Mouse (Mus musculus): Measurements from ENCODE around the gene Dyrk1a. TPM values are rescaled to one million over a fixed set of nuclear protein-coding genes. Genes with fewer than 3 reads are reported as not detected.

The Dyrk1a gene
- polyA plus RNA-seq, 1 experiment from 2014 or later = 8.6 TPM

- Histone ChIP-seq H3K4me2 (ENCODE audit: low read length) (no peak overlapping the region), H3K27ac (no peak overlapping the region), H3K4me3 (replicated peaks; ENCODE audit: low read depth, low read length) (no peak overlapping the region), H3K4me1 (replicated peaks; ENCODE audit: insufficient read depth, low read length) (no peaks in the 10 kb centered on the region), H3K9me3 (replicated peaks; ENCODE audit: low read length) (no peaks in the 10 kb centered on the region), H3K27me3 (ENCODE audit: insufficient read depth, low read length) (no peaks in the 10 kb centered on the region; the same call in 1 of the 2 replicates), H3K9ac (ENCODE audit: low read depth, low read length) (no peak overlapping the region), H3K36me3 (ENCODE audit: insufficient read depth, low read length) (no peaks in the 10 kb centered on the region)
- no peak for DNase-seq (ENCODE audit: low spot score)
- 69% methylated on average over 9 of the region's 9 CpGs for WGBS
- TF ChIP-seq CTCF (IDR thresholded peaks at IDR 0.05; ENCODE audit: low read depth) = no peak
- ATAC-seq (replicated peaks; ENCODE audit: low FRiP score, low read depth) = no peak
Observed at GRCm38 (mm10) chr16:94745016-94745415, 175.2 kb downstream of the Dyrk1a start.

Other genes with a start within 250 kb of the Dyrk1a start
- 14.0 and 14.9 TPM in 2 replicates for gene Ripply3, start 241.6 kb upstream of the Dyrk1a start, polyA plus RNA-seq (2015; fragmentation: Nextera tagmentation; extraction: Ambion mirVana)
- gene Ttc3, start 199.4 kb upstream of the Dyrk1a start, polyA plus RNA-seq (2015; fragmentation: Nextera tagmentation; extraction: Ambion mirVana) = 152 and 158 TPM in 2 replicates
- gene Pigp, start 198.2 kb upstream of the Dyrk1a start, polyA plus RNA-seq (2015; fragmentation: Nextera tagmentation; extraction: Ambion mirVana) = 195 and 220 TPM in 2 replicates
- 42.3 and 48.9 TPM in 2 replicates for gene Vps26c, start 43.2 kb upstream of the Dyrk1a start, polyA plus RNA-seq (2015; fragmentation: Nextera tagmentation; extraction: Ambion mirVana)